Mouse (Mus musculus) olfactory bulb, adult 2 months (tissue): ENCODE measurements around the gene Nacc2.

Source experiments
- CTCF ChIP-seq: fragments of 200-500 bp; IDR thresholded peaks from 2 replicates; pipeline ENCODE4 v1.5.1; 2012; ENCODE audit warnings: low read depth, mild to moderate bottlenecking, low read length, moderate library complexity; ENCODE audit not compliant: insufficient read depth
- POLR2A ChIP-seq: fragments of 200-500 bp; IDR thresholded peaks from 2 replicates; pipeline ENCODE4 v1.6.1; 2012; ENCODE audit warnings: mild to moderate bottlenecking, low read depth, low read length, moderate library complexity; ENCODE audit not compliant: insufficient read depth

DNA sequence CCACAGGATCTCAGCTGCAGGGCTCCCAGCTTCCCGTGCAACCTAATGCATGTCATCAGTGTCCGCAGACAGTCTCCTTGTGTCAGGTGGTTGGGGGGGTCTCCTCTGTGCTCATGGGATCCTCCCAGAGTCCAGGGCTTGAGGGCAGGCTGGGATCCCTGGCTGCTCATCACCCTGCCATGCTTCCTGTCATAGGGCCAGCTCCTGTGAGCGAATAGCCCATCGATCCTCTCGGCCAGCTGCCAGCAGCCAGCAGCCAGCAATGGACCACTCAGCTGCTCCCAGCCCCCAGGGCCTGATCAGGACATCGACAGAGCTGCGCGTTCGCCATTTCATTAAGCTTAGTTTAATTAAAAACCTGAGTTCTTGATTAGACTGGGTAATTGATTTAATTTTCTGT, 35.0 kb upstream of the Nacc2 start:
- no peak for TF ChIP-seq POLR2A
- no peak for TF ChIP-seq CTCF
